Mouse (Mus musculus) adrenal gland, postnatal 14 days (tissue): ENCODE measurements around the gene Zic2. TPM values are rescaled to one million over a fixed set of nuclear protein-coding genes. Genes with fewer than 3 reads are reported as not detected.

Experiments
- DNase-seq: peaks from one replicate; pipeline ENCODE4 v3.0.0; 2021; ENCODE audit warnings: mixed read lengths
- total RNA-seq: library from RNA; stranded (reverse); gene quantifications from 2 replicates; pipeline ENCODE4 v1.2.3, GENCODE M21; 2021

Zic2 gene
- total RNA-seq, 1 experiment from 2014 or later: not detected

GRCm38 (mm10) chr14:122461966-122462365 is 13.3 kb upstream of the Zic2 start:
- no peak for DNase-seq

GRCm38 (mm10) chr14:122462689-122463079 is 12.6 kb upstream of the Zic2 start:
- DNase-seq: no peak

- DNase-seq: no peak
These were observed 12.0 kb upstream of the Zic2 start for GRCm38 (mm10) chr14:122463080-122463691.

GRCm38 (mm10) chr14:122463734-122464341 is 11.4 kb upstream of the Zic2 start:
- peak; percentile 45 for DNase-seq

GRCm38 (mm10) chr14:122464351-122464762 is 10.9 kb upstream of the Zic2 start:
- no peak for DNase-seq

GRCm38 (mm10) chr14:122464763-122465741 is 10.2 kb upstream of the Zic2 start, which contains the start of gene Zic5:
Zic5 (minus strand) TSS chr14:122465677.
- DNase-seq: no peak

- DNase-seq: no peak
These were observed 9.2 kb upstream of the Zic2 start for GRCm38 (mm10) chr14:122465931-122466490.

GRCm38 (mm10) chr14:122466756-122467362 is 8.4 kb upstream of the Zic2 start:
- DNase-seq: no peak

- DNase-seq: no peak
These were observed 7.1 kb upstream of the Zic2 start for GRCm38 (mm10) chr14:122467926-122468841.

GRCm38 (mm10) chr14:122468971-122469755 is 6.1 kb upstream of the Zic2 start:
- DNase-seq: no peak

GRCm38 (mm10) chr14:122471449-122472085 is 3.7 kb upstream of the Zic2 start:
- no peak for DNase-seq

GRCm38 (mm10) chr14:122472161-122472560 is 3.1 kb upstream of the Zic2 start:
- DNase-seq: no peak

- no peak for DNase-seq
These were observed 2.6 kb upstream of the Zic2 start for GRCm38 (mm10) chr14:122472647-122473046.

GRCm38 (mm10) chr14:122473211-122473751 is 2.0 kb upstream of the Zic2 start:
- no peak for DNase-seq

- no peak for DNase-seq
These were observed 969 bp upstream of the Zic2 start for GRCm38 (mm10) chr14:122474041-122474890.

- no peak for DNase-seq
These were observed 364 bp downstream of the Zic2 start for GRCm38 (mm10) chr14:122475557-122476040.

- DNase-seq: no peak
These were observed 996 bp downstream of the Zic2 start for GRCm38 (mm10) chr14:122476041-122476821.
